Mouse (Mus musculus) lung, embryonic 15.5 days (tissue): ENCODE measurements around the gene Ermap. TPM values are rescaled to one million over a fixed set of nuclear protein-coding genes. Genes with fewer than 3 reads are reported as not detected.

ENCODE experiments used
- ATAC-seq: fragments of 200-750 bp; cut with Nextera tagmentation; 2 replicates; pipeline ENCODE4 v1.8.0; 2017; ENCODE audit warnings: moderate number of reproducible peaks, borderline replicate concordance; ENCODE audit not compliant: low FRiP score, low TSS enrichment; ENCODE audit errors: extremely low read depth
- H3K27ac ChIP-seq: fragments of 300-500 bp; sonication (generic); 2 replicates; pipeline ENCODE4 v1.5.1; 2015; ENCODE audit warnings: moderate library complexity, mild to moderate bottlenecking, inconsistent platforms
- H3K27me3 ChIP-seq: fragments of 300-500 bp; sonication (generic); 2 replicates; pipeline ENCODE4 v1.6.1; 2015; ENCODE audit warnings: inconsistent platforms
- H3K36me3 ChIP-seq: fragments of 300-500 bp; sonication (generic); 2 replicates; pipeline ENCODE4 v1.6.1; 2015; ENCODE audit warnings: inconsistent platforms
- H3K4me1 ChIP-seq: fragments of 300-500 bp; sonication (generic); 2 replicates; pipeline ENCODE4 v1.6.1; 2015; ENCODE audit warnings: inconsistent platforms
- H3K4me2 ChIP-seq: fragments of 300-500 bp; sonication (generic); 2 replicates; pipeline ENCODE4 v1.6.1; 2015; ENCODE audit warnings: inconsistent platforms, mild to moderate bottlenecking, moderate library complexity
- H3K4me3 ChIP-seq: fragments of 300-500 bp; sonication (generic); 2 replicates; pipeline ENCODE4 v1.5.1; 2015; ENCODE audit warnings: mild to moderate bottlenecking, inconsistent platforms
- H3K9ac ChIP-seq: fragments of 300-500 bp; sonication (generic); 2 replicates; pipeline ENCODE4 v1.6.1; 2015; ENCODE audit warnings: inconsistent platforms
- H3K9me3 ChIP-seq: fragments of 300-500 bp; sonication (generic); 2 replicates; pipeline ENCODE4 v1.6.1; 2016; ENCODE audit warnings: inconsistent platforms
- WGBS: fragments of 180-500 bp; shearing (Covaris S2); methylation state at CpG from one replicate; pipeline ENCODE4 v1.1.7; 2015; 5-methylcytosine and 5-hydroxymethylcytosine counted together
- polyA plus RNA-seq: library from polyadenylated mRNA; unstranded; fragments of >200 nt; fragmentation: Nextera tagmentation; extraction: Ambion mirVana; gene quantifications from 2 replicates; pipeline ENCODE4 v1.2.1, GENCODE M21; 2015

Ermap gene
- polyA plus RNA-seq, 1 experiment from 2014 or later = 1.5 TPM

DNA sequence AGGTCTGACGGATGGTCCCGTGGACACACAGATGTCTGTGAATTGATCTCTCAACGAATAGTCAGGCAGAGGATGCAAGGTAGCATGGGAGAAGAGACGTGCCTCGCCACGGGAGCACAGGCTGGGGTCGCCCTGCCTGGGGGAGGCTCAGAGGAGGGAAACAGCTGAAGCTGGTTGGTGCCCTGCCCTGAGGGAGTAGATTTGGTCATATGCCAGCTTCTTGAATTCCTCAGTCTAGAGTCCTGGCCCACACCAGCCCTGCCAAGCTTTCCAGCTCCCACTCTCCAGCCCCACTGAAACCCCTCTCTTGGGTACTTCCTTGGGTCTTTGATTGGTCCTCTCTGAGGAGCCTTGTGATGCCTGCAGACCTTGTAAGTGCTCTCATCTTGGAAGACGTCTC is 26.9 kb upstream of the Ermap start:
- WGBS = 60% methylated on average over 8 of the region's 8 CpGs
- Histone ChIP-seq H3K4me1 (peaks cover 4% of the 10 kb centered on the region), H3K36me3 (no peaks in the 10 kb centered on the region), H3K9ac (no peak overlapping the region), H3K9me3 (no peaks in the 10 kb centered on the region), H3K27me3 (no peaks in the 10 kb centered on the region), H3K4me3 (no peak overlapping the region), H3K4me2 (no peak overlapping the region), H3K27ac (no peak overlapping the region)
- ATAC-seq = peak; percentile 50; the same call in 1 of the 2 replicates

DNA sequence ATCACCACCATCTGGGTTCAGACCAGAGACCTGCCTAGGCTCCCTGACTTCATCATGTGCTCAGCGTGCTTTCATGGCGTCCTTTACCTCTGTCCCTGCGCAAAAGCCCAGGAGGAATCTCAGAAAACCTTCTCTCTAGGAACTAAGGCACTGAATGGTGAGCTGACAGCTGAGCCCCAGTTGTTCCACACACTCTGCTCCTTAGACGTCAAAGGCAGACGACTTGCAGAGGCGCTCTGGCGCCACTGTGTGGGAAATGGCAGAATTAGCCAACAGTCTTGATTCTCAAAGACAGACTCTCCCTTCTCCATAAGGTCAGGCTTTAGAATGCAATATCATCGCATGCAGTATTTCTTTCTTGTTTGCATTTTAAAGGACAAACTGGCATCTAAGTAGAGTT is 14.9 kb upstream of the Ermap start:
- H3K9ac ChIP-seq = no peak overlapping the region

GRCm38 (mm10) chr4:119198105-119198504 is 8.3 kb upstream of the Ermap start:
- WGBS = 83% methylated on average over 6 of the region's 6 CpGs

More for the DNA sequence above, 14.9 kb upstream of the Ermap start:
- Histone ChIP-seq H3K36me3 (peaks cover 6% of the 10 kb centered on the region; the same call in 1 of the 2 replicates), H3K27ac (no peak overlapping the region), H3K4me3 (no peak overlapping the region), H3K9me3 (no peaks in the 10 kb centered on the region), H3K4me2 (no peak overlapping the region), H3K27me3 (no peaks in the 10 kb centered on the region), H3K4me1 (no peaks in the 10 kb centered on the region)
- no peak for ATAC-seq
- WGBS = 18% methylated on average over 8 of the region's 8 CpGs

DNA sequence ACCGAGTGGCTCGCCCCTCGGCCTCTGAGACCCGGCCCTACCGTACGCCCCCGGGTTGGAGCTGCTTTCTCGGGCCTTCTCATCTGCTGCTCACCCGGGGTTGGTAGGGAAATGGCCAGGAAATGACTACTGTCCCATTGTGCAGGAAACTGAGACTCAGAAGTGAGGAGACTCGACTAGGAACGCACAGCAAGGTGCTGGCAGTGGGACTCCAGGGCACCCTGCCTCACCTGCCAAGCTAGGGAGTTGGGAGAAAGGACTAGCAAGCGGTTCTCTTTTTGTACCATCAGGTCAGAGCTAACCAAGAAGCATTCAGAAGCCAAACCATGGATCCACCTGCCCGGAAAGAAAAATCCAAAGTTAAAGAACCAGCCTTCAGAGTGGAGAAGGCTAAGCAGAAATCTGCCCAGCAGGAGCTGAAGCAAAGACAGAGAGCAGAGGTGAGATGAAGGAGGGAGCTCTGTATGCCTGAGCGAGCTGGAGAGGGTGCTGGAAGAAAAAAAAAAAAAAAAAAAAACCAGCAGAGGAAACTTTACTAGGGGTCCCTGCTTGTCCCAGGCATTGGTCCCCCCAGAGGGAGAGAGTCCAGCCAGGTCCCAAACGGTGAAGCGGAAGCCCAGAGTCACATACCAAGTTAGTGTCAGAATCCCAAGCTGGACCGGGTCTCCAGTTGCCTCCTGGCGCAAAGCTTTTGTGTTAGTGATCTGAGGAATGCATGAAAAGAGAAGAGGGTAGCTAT is 5.9 kb upstream of the Ermap start:
- Histone ChIP-seq H3K27me3 (no peaks in the 10 kb centered on the region), H3K9me3 (no peaks in the 10 kb centered on the region), H3K9ac (peak overlapping the region; percentile 84), H3K4me2 (peak overlapping the region; percentile 66), H3K4me1 (peaks cover 18% of the 10 kb centered on the region; the same call in 1 of the 2 replicates), H3K4me3 (peak overlapping the region; percentile 83), H3K27ac (peak overlapping the region; percentile 60), H3K36me3 (peaks cover under 1% of the 10 kb centered on the region; the same call in 1 of the 2 replicates)
- ATAC-seq = no peak
- 8% methylated on average over 18 of the region's 18 CpGs for WGBS

More at GRCm38 (mm10) chr4:119198105-119198504, 8.3 kb upstream of the Ermap start:
- no peak overlapping the region for H3K27ac ChIP-seq
- no peak overlapping the region for H3K4me3 ChIP-seq
- no peak overlapping the region for H3K4me2 ChIP-seq
- peaks cover 6% of the 10 kb centered on the region; the same call in 1 of the 2 replicates for H3K36me3 ChIP-seq
- no peaks in the 10 kb centered on the region for H3K27me3 ChIP-seq
- H3K9me3 ChIP-seq = no peaks in the 10 kb centered on the region
- no peak overlapping the region for H3K9ac ChIP-seq
- ATAC-seq = no peak
- H3K4me1 ChIP-seq = peaks cover 18% of the 10 kb centered on the region; the same call in 1 of the 2 replicates

DNA sequence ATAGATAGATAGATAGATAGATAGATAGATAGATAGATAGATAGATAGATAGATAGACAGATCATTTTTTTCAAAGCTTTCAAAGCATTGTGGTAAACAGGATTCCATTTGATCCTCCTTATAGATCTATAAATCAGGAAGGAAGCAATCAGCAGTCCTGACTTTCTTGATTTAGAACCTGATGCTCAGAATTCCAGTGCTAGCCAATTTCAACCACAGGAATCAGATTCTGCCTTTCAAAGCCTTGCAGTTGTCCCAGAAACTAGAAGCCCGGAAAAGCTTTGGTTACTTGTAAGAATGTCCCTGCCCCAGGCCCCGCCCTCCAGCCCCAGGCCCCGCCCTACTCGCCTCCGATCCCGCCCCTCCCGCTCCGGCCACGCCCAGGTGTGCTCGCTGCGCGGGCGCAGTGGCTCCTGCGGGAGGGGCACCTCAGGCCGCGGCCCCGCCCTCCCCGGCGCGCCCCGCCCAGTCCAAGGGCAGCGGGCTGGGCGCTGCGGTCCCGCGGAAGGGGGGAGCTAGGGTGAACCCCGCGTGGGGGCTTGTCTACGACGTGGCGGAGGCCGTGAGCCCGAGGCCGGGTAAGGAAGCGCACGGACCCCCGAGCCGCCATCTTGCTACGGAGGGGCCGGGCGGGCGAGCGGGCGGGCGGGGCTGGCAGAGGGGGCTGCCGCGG is 5.2 kb upstream of the Ermap start, which contains the start of gene Svbp:
TSS of gene Svbp (plus strand) at position 398 of the 673 bp plus-strand sequence.
- H3K4me1 ChIP-seq = peaks cover 18% of the 10 kb centered on the region; the same call in 1 of the 2 replicates
- H3K4me2 ChIP-seq = peak within 1 kb of the TSS; percentile 66
- H3K27me3 ChIP-seq = no peaks in the 10 kb centered on the region
- no peaks in the 10 kb centered on the region for H3K9me3 ChIP-seq
- no peaks in the 10 kb centered on the region for H3K36me3 ChIP-seq
- H3K27ac ChIP-seq = peak within 1 kb of the TSS; percentile 60
- under 1% methylated on average over 47 of the region's 47 CpGs for WGBS
- peak within 1 kb of the TSS; percentile 83 for H3K4me3 ChIP-seq
- ATAC-seq = peak; percentile 95
- peak within 1 kb of the TSS; percentile 84 for H3K9ac ChIP-seq

DNA sequence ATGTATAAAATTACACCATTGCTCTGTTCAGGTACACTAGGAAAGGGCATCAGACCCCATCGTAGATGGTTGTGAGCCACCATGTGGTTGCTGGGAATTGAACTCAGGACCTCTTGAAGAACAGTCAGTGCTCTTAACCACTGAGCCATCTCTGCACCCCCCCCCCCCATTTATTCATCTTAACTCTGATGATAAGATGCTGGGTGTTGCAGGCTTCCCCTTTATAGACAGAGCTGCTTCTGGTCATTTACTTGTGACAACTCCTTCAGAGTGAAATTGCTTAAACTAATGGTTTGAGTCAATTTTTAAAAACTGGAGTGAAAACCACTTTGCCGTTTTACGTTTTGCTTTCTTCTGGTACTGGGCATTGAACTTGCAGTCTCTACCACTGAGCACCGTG is 2.9 kb upstream of the Ermap start:
- ATAC-seq = no peak
- Histone ChIP-seq H3K27me3 (0 out of 2 replicates have a peak, but pooled peaks cover 5% of the 10 kb centered on the region), H3K4me3 (no peak overlapping the region), H3K27ac (no peak overlapping the region), H3K4me1 (peaks cover 18% of the 10 kb centered on the region; the same call in 1 of the 2 replicates), H3K9me3 (no peaks in the 10 kb centered on the region), H3K9ac (no peak overlapping the region), H3K4me2 (no peak overlapping the region), H3K36me3 (no peaks in the 10 kb centered on the region)
- 82% methylated on average over 4 of the region's 4 CpGs for WGBS

DNA sequence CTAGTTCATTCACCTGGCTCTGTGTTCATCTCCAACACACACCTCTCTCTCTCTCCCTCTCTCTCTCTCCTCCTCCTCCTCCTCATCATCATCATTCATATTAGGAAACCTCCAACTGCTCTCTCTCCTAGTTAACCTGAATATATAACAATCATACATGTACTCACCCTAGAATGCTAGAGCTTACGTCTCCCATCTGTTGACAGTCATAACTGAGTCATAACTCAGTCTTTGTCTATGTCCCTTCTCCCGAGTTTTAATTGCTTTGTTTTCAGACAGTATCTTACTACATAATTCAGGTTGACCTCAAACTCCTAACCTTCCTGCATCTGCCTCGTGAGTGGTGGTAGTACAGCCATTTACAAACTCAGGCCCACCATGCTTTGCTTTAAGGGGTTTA is 1.5 kb upstream of the Ermap start:
- no peak overlapping the region for H3K27ac ChIP-seq
- H3K9ac ChIP-seq = no peak overlapping the region
- 58% methylated on average over 3 of the region's 3 CpGs for WGBS
- H3K4me2 ChIP-seq = no peak overlapping the region
- peaks cover 7% of the 10 kb centered on the region; the same call in 1 of the 2 replicates for H3K4me1 ChIP-seq
- no peaks in the 10 kb centered on the region for H3K9me3 ChIP-seq
- no peaks in the 10 kb centered on the region for H3K36me3 ChIP-seq
- H3K27me3 ChIP-seq = 0 out of 2 replicates have a peak, but pooled peaks cover 5% of the 10 kb centered on the region
- H3K4me3 ChIP-seq = no peak overlapping the region
- ATAC-seq = no peak

GRCm38 (mm10) chr4:119190618-119191017 is 807 bp upstream of the Ermap start:
- 81% methylated on average over 8 of the region's 8 CpGs for WGBS
- Histone ChIP-seq H3K27me3 (0 out of 2 replicates have a peak, but pooled peaks cover 5% of the 10 kb centered on the region), H3K27ac (no peak overlapping the region), H3K4me1 (0 out of 2 replicates have a peak, but pooled peaks cover under 1% of the 10 kb centered on the region), H3K36me3 (no peaks in the 10 kb centered on the region), H3K9me3 (no peaks in the 10 kb centered on the region), H3K4me2 (no peak overlapping the region), H3K9ac (no peak overlapping the region), H3K4me3 (no peak overlapping the region)
- no peak for ATAC-seq

DNA sequence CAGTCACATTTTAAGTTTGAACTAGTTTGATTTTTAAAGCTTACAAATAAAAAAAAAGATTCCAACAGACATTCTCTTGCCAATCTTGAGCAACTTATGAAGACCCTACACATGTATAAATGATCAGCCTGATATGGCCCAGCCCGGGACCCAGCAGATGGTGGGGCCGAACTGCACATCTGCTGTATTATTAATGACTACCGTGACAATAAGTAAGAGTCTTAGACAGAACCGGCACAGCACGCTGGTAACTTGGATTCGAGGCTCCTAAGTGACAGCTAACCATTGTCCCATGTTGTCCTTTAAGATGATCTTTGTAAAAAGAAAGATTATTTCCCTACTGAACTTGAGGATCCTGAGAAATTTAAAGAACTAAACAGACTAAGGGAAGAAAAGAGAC is 419 bp downstream of the Ermap start:
- Histone ChIP-seq H3K9me3 (no peaks in the 10 kb centered on the region), H3K27me3 (0 out of 2 replicates have a peak, but pooled peaks cover 5% of the 10 kb centered on the region), H3K9ac (no peak overlapping the region), H3K27ac (no peak overlapping the region), H3K4me3 (no peak overlapping the region), H3K4me1 (no peaks in the 10 kb centered on the region), H3K36me3 (no peaks in the 10 kb centered on the region), H3K4me2 (no peak overlapping the region)
- ATAC-seq = no peak
- 68% methylated on average over 6 of the region's 6 CpGs for WGBS

DNA sequence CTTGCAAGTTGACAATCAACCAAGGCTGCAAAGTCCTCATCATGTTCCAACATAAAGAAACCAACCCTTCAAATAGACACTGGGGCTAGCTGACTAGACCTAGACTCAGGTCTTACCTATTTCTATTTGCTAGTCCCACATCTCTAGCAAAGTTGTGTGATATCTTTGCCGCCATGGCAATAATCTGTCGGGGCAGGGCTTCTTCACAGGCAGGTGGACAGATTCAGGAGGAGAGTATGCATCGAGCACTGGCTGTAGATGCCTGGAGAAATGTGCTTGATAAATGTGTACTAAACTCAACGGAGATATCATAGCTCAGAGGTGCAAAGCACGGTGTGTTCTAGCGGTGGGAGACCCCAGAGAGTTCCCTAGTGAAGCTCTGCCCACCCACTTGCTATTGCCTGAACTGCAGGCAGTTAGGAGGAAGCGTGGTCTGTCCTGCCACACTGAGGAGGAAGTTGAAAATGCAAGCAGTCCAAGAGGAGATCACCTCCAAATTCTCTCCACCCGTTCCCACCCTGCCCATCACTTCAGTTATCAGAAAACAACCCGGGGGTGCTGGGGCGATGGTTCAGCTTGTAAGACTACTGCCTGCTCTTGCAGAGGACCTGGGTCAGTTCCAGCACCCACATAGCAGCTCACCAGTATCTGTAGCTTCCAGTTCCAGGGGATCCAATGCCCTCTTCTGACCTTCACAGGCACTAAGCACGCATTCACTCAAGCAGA is 1.6 kb downstream of the Ermap start:
- no peak overlapping the region for H3K4me3 ChIP-seq
- H3K27me3 ChIP-seq = 0 out of 2 replicates have a peak, but pooled peaks cover 5% of the 10 kb centered on the region
- H3K9me3 ChIP-seq = no peaks in the 10 kb centered on the region
- no peak overlapping the region for H3K9ac ChIP-seq
- H3K36me3 ChIP-seq = no peaks in the 10 kb centered on the region
- no peaks in the 10 kb centered on the region for H3K4me1 ChIP-seq
- no peak for ATAC-seq
- 38% methylated on average over 11 of the region's 11 CpGs for WGBS
- H3K4me2 ChIP-seq = no peak overlapping the region
- H3K27ac ChIP-seq = no peak overlapping the region

DNA sequence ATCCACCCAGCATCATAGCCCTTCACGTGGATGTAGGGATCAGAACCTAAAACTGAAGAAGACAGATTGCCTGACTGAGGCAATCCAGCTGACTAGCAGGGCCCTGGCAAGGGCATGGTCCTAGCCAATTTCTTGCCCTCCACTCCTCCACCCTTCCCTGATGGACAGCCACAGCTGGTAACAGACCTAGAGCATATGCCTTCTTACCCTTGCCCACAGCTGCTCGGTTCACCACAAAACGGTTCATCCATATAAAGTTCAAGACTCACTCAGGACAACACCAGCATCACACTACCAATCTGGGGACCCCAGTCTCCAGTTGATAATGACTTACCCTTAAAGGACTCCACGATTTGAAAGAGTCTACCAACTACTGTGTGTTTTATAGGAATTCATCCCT is 4.0 kb downstream of the Ermap start:
- H3K4me2 ChIP-seq = no peak overlapping the region
- H3K9me3 ChIP-seq = no peaks in the 10 kb centered on the region
- no peaks in the 10 kb centered on the region for H3K4me1 ChIP-seq
- H3K27me3 ChIP-seq = 0 out of 2 replicates have a peak, but pooled peaks cover 5% of the 10 kb centered on the region
- no peaks in the 10 kb centered on the region for H3K36me3 ChIP-seq
- ATAC-seq = no peak
- WGBS = 70% methylated on average over 4 of the region's 4 CpGs
- H3K4me3 ChIP-seq = no peak overlapping the region
- no peak overlapping the region for H3K9ac ChIP-seq
- H3K27ac ChIP-seq = no peak overlapping the region
